Mouse (Mus musculus) embryonic fibroblast, embryonic 13.5 days (primary cell): Measurements from ENCODE around the gene Troap.
A peak's percentile ranks its signal among the peaks of the same experiment; 100 is the strongest.

ENCODE experiments used
- CTCF ChIP-seq: IDR thresholded peaks from 2 replicates; pipeline ENCODE4 v1.5.1; 2011; ENCODE audit warnings: mild to moderate bottlenecking, control low read depth, low read length, moderate library complexity, borderline replicate concordance; ENCODE audit not compliant: insufficient read depth
- POLR2A ChIP-seq: IDR thresholded peaks from 2 replicates; pipeline ENCODE4 v1.6.1; 2011; ENCODE audit warnings: low read depth, mild to moderate bottlenecking, control low read depth, low read length, moderate library complexity

DNA sequence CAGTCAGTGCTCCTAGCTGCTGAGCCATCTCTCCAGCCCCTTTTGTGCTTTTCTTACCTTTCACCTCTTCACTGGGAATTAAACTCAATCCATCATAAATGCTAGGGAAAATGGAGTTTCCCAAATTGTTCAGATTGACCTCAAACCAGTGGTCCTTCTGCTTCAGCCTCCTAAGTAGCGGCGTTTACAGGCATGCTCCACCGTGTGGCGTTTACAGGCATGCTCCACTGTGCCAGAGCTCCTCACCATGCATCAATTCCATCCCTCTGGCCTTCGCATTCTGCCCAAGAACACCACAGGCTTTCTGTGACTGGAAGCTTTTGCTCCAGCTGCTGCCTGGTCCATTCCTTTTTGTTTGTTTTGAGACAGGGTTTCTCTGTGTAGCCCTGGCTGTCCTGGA is 47.3 kb upstream of the Troap start:
- TF ChIP-seq CTCF (peak; percentile 16; the same call in 1 of the 2 replicates), POLR2A (no peak)
